Mouse (Mus musculus): ENCODE data around the gene Hnf4a.

DNA sequence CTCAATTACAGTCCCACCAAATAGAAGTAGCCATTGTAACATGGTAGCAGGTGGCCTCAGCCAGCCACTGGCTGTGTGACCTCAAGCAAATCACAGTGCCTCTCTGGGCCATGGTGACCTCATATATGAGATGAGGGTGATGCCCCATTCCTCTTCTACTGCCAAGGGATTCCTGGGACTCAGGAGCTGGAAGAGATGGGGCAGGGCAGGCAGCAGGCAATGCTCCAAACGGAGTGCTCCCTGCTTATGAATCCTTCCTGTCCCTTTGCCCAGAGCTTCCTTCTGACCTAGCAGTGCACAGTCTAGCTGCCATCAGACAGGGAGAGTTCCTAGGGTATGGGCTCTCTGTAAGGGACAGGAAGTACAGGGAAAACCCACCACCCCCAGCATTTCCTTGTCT, 51.9 kb downstream of the Hnf4a start:
- no peak for TF ChIP-seq POLR2A (IDR thresholded peaks at IDR 0.05; ENCODE audit: extremely low read depth, insufficient read depth, low read length)
- TF ChIP-seq CTCF (IDR thresholded peaks at IDR 0.05; ENCODE audit: extremely low read depth, insufficient read depth, low read length), result no peak

Data from cortical plate, adult 2 months (tissue).